In the genomic region with DNA sequence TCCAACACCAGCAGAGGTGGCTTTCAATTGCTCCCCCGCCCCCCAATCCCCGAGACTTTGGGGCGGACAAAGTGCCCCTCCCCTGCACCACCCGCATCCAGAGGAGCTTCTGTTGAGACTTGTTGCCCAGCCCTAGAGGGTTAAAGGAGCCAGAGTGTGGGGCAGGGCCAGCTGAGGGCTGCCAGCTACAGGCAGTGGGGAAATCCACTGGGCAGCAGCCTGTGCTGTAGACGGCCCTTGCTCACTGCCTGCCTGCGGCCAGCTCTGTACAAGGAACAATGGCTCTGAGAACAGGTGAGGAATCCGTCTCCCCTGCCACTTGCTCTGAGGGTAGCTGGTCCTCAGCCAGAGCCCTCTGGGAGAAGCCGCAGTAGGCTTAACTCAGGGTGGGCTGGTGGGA, we compare ENCODE assay signal across 17 mouse cellular contexts. TPM values are rescaled to one million over a fixed set of nuclear protein-coding genes. Genes with fewer than 3 reads are reported as not detected.
DNase-seq lines count a peak whose midpoint lies in the region; ATAC-seq and TF ChIP-seq lines count a peak whose summit lies in the region.
"Had no signal": no experiment of that assay in that cellular context is flagged by ENCODE, and none has a peak within 500 bp of the region (broad histone marks: within the 10 kb centered on the region; RNA-seq: fewer than 3 reads in every experiment).

No protein-coding gene starts in this region.

- H3K4me3 ChIP-seq in forebrain, embryonic 13.5 days = no peak overlapping the region
- no peak overlapping the region for H3K4me3 ChIP-seq in forebrain, embryonic 10.5 days
- no peak overlapping the region for H3K4me3 ChIP-seq in lung, embryonic 14.5 days (ENCODE audit: low read depth, low read length)
- H3K4me3 ChIP-seq in intestine, embryonic 16.5 days (ENCODE audit: low read length) = peak overlapping the region; percentile 13; the same call in 1 of the 2 replicates
- no peak overlapping the region for H3K4me3 ChIP-seq in stomach, embryonic 15.5 days (replicated peaks)
- H3K4me3 ChIP-seq: embryonic facial prominence, embryonic 13.5 days; hindbrain, embryonic 13.5 days; limb, embryonic 12.5 days; neural tube, embryonic 12.5 days had no signal

- ATAC-seq in forebrain, embryonic 13.5 days = no peak
- 0 out of 2 replicates have a peak, but pooled peaks have one; percentile 19 for ATAC-seq in lung, embryonic 14.5 days (ENCODE audit: insufficient read depth)
- 0 out of 2 replicates have a peak, but pooled peaks have one; percentile 15 for ATAC-seq in intestine, embryonic 16.5 days
- ATAC-seq in stomach, embryonic 15.5 days (ENCODE audit: insufficient read depth, low FRiP score, low read depth) = 0 out of 2 replicates have a peak, but pooled peaks have one; percentile 4
- no peak for ATAC-seq in frontal cortex, adult (ENCODE audit: low TSS enrichment)
- ATAC-seq: forebrain, postnatal 0 days had no signal

- H3K9me3 ChIP-seq in forebrain, embryonic 13.5 days (replicated peaks) = no peaks in the 10 kb centered on the region
- no peaks in the 10 kb centered on the region for H3K9me3 ChIP-seq in forebrain, embryonic 10.5 days
- no peaks in the 10 kb centered on the region for H3K9me3 ChIP-seq in lung, embryonic 14.5 days (ENCODE audit: low read depth, low read length)
- H3K9me3 ChIP-seq in intestine, embryonic 16.5 days (ENCODE audit: control insufficient read depth, low read length) = no peaks in the 10 kb centered on the region
- no peaks in the 10 kb centered on the region for H3K9me3 ChIP-seq in stomach, embryonic 15.5 days
- H3K9me3 ChIP-seq: embryonic facial prominence, embryonic 13.5 days; hindbrain, embryonic 13.5 days; limb, embryonic 12.5 days; neural tube, embryonic 12.5 days had no signal

- intact Hi-C loops in left cerebral cortex, postnatal 14 days (cut with DNase I) = no loop called here

- H3K36me3 ChIP-seq in forebrain, embryonic 13.5 days (ENCODE audit: poor library complexity, severe bottlenecking) = peaks cover 15% of the 10 kb centered on the region
- peaks cover 18% of the 10 kb centered on the region for H3K36me3 ChIP-seq in forebrain, embryonic 10.5 days (replicated peaks)
- H3K36me3 ChIP-seq in lung, embryonic 14.5 days (ENCODE audit: insufficient read depth) = peaks cover 15% of the 10 kb centered on the region; the same call in 1 of the 2 replicates
- 0 out of 2 replicates have a peak, but pooled peaks cover 4% of the 10 kb centered on the region for H3K36me3 ChIP-seq in intestine, embryonic 16.5 days (ENCODE audit: control insufficient read depth, insufficient read depth, low read length)
- 0 out of 2 replicates have a peak, but pooled peaks cover 2% of the 10 kb centered on the region for H3K36me3 ChIP-seq in stomach, embryonic 15.5 days

- no peaks in the 10 kb centered on the region for H3K27me3 ChIP-seq in forebrain, embryonic 13.5 days
- no peaks in the 10 kb centered on the region for H3K27me3 ChIP-seq in forebrain, embryonic 10.5 days (ENCODE audit: poor library complexity, severe bottlenecking)
- H3K27me3 ChIP-seq in lung, embryonic 14.5 days (ENCODE audit: insufficient read depth, low read length) = no peaks in the 10 kb centered on the region
- no peaks in the 10 kb centered on the region for H3K27me3 ChIP-seq in intestine, embryonic 16.5 days (replicated peaks; ENCODE audit: control insufficient read depth, insufficient read depth, low read length)
- no peaks in the 10 kb centered on the region for H3K27me3 ChIP-seq in stomach, embryonic 15.5 days (replicated peaks)
- H3K27me3 ChIP-seq: embryonic facial prominence, embryonic 13.5 days; hindbrain, embryonic 13.5 days; limb, embryonic 12.5 days; neural tube, embryonic 12.5 days had no signal

- 75% methylated on average over 8 of the region's 8 CpGs for WGBS in forebrain, embryonic 13.5 days
- 75% methylated on average over 8 of the region's 8 CpGs for WGBS in forebrain, embryonic 10.5 days
- 65% methylated on average over 8 of the region's 8 CpGs for WGBS in lung, embryonic 14.5 days
- 63% methylated on average over 8 of the region's 8 CpGs for WGBS in intestine, embryonic 16.5 days
- WGBS in stomach, embryonic 15.5 days = 64% methylated on average over 8 of the region's 8 CpGs

- no peak for DNase-seq in forebrain, embryonic 10.5 days (ENCODE audit: extremely low spot score, low spot score)
- DNase-seq in lung, embryonic 14.5 days = no peak
- DNase-seq in lung, postnatal 25 days (ENCODE audit: low spot score) = no peak
- no peak for DNase-seq in left cerebral cortex, postnatal 14 days (ENCODE audit: low spot score in 2 of 2)
- DNase-seq: B cell, adult 2 months; cerebellum, adult 9-10 months; forebrain, postnatal 0 days; layer of hippocampus, adult 9-11 months had no signal

- 0 out of 2 replicates have a peak overlapping the region, but pooled peaks have one; percentile 23 for H3K9ac ChIP-seq in forebrain, embryonic 13.5 days
- no peak overlapping the region for H3K9ac ChIP-seq in lung, embryonic 14.5 days
- peak overlapping the region; percentile 64 for H3K9ac ChIP-seq in intestine, embryonic 16.5 days (ENCODE audit: low read depth, low read length)
- no peak overlapping the region for H3K9ac ChIP-seq in stomach, embryonic 15.5 days
- H3K9ac ChIP-seq: forebrain, postnatal 0 days; hindbrain, embryonic 13.5 days; neural tube, embryonic 12.5 days had no signal

- no peak overlapping the region for H3K27ac ChIP-seq in forebrain, embryonic 13.5 days
- H3K27ac ChIP-seq in forebrain, embryonic 10.5 days = no peak overlapping the region
- H3K27ac ChIP-seq in lung, embryonic 14.5 days (ENCODE audit: low read depth) = peak overlapping the region; percentile 54; the same call in 1 of the 2 replicates
- H3K27ac ChIP-seq in intestine, embryonic 16.5 days (ENCODE audit: low read length) = peak overlapping the region; percentile 74; the same call in 1 of the 2 replicates
- H3K27ac ChIP-seq in stomach, embryonic 15.5 days = 0 out of 2 replicates have a peak overlapping the region, but pooled peaks have one; percentile 22
- H3K27ac ChIP-seq: embryonic facial prominence, embryonic 13.5 days; hindbrain, embryonic 13.5 days; limb, embryonic 12.5 days; neural tube, embryonic 12.5 days had no signal

- no peak for TF ChIP-seq CTCF in lung, embryonic 14.5 days (IDR thresholded peaks at IDR 0.05; ENCODE audit: low read depth)

- H3K4me1 ChIP-seq in forebrain, embryonic 13.5 days = no peaks in the 10 kb centered on the region
- H3K4me1 ChIP-seq in forebrain, embryonic 10.5 days = peaks cover 22% of the 10 kb centered on the region
- no peaks in the 10 kb centered on the region for H3K4me1 ChIP-seq in lung, embryonic 14.5 days (ENCODE audit: insufficient read depth)
- H3K4me1 ChIP-seq in intestine, embryonic 16.5 days (ENCODE audit: control insufficient read depth, insufficient read depth, low read length) = peaks cover 10% of the 10 kb centered on the region
- no peaks in the 10 kb centered on the region for H3K4me1 ChIP-seq in stomach, embryonic 15.5 days
- H3K4me1 ChIP-seq: embryonic facial prominence, embryonic 13.5 days; hindbrain, embryonic 13.5 days; neural tube, embryonic 12.5 days had no signal

- no peak overlapping the region for H3K4me2 ChIP-seq in forebrain, embryonic 13.5 days
- H3K4me2 ChIP-seq in lung, embryonic 14.5 days = no peak overlapping the region
- no peak overlapping the region; the same call in 1 of the 2 replicates for H3K4me2 ChIP-seq in intestine, embryonic 16.5 days (ENCODE audit: low read depth, low read length)
- peak overlapping the region; percentile 35; the same call in 1 of the 2 replicates for H3K4me2 ChIP-seq in stomach, embryonic 15.5 days
- H3K4me2 ChIP-seq: embryonic facial prominence, embryonic 13.5 days; hindbrain, embryonic 13.5 days; limb, embryonic 12.5 days; midbrain, embryonic 11.5 days; neural tube, embryonic 12.5 days had no signal

RNA-seq across cellular contexts. Expression of a gene that starts 7.6 kb away (rescaled TPM):
- polyA plus RNA-seq in forebrain, embryonic 13.5 days (2015; fragmentation: Nextera tagmentation; extraction: Ambion mirVana) = 68.5 and 76.9 TPM in 2 replicates
- 81.3 and 82.5 TPM in 2 replicates for polyA plus RNA-seq in forebrain, embryonic 10.5 days (2016; fragmentation: Nextera tagmentation; extraction: Ambion mirVana)
- polyA plus RNA-seq in lung, embryonic 14.5 days (2014; fragmentation: Nextera tagmentation; extraction: Ambion mirVana) = 53.0 and 56.5 TPM in 2 replicates
- 58.9 and 61.3 TPM in 2 replicates for polyA plus RNA-seq in intestine, embryonic 16.5 days (2015; fragmentation: Nextera tagmentation; extraction: Ambion mirVana)
- 49.0 and 49.6 TPM in 2 replicates for polyA plus RNA-seq in stomach, embryonic 15.5 days (2015; fragmentation: Nextera tagmentation; extraction: Ambion mirVana)
- total RNA-seq in left cerebral cortex, postnatal 14 days (2021) = 10 to 100 TPM; 35.7 to 37.4 TPM

RNA-seq across cellular contexts. Expression of a gene that starts 7.9 kb away (rescaled TPM):
- 64.3 and 67.4 TPM in 2 replicates for polyA plus RNA-seq in forebrain, embryonic 13.5 days (2015; fragmentation: Nextera tagmentation; extraction: Ambion mirVana)
- polyA plus RNA-seq in forebrain, embryonic 10.5 days (2016; fragmentation: Nextera tagmentation; extraction: Ambion mirVana) = 42.8 and 45.3 TPM in 2 replicates
- 34.8 and 37.2 TPM in 2 replicates for polyA plus RNA-seq in lung, embryonic 14.5 days (2014; fragmentation: Nextera tagmentation; extraction: Ambion mirVana)
- polyA plus RNA-seq in intestine, embryonic 16.5 days (2015; fragmentation: Nextera tagmentation; extraction: Ambion mirVana) = 33.9 and 34.4 TPM in 2 replicates
- 32.1 and 32.5 TPM in 2 replicates for polyA plus RNA-seq in stomach, embryonic 15.5 days (2015; fragmentation: Nextera tagmentation; extraction: Ambion mirVana)
- total RNA-seq in left cerebral cortex, postnatal 14 days (2021) = 10 to 100 TPM; 53.5 to 55.5 TPM

RNA-seq across cellular contexts. Expression of a gene that starts 12.7 kb away (rescaled TPM):
- 0.17 and 0.25 TPM in 2 replicates for polyA plus RNA-seq in forebrain, embryonic 13.5 days (2015; fragmentation: Nextera tagmentation; extraction: Ambion mirVana)
- 0.17 and 0.36 TPM in 2 replicates for polyA plus RNA-seq in forebrain, embryonic 10.5 days (2016; fragmentation: Nextera tagmentation; extraction: Ambion mirVana)
- 0.93 and 1.1 TPM in 2 replicates for polyA plus RNA-seq in lung, embryonic 14.5 days (2014; fragmentation: Nextera tagmentation; extraction: Ambion mirVana)
- polyA plus RNA-seq in intestine, embryonic 16.5 days (2015; fragmentation: Nextera tagmentation; extraction: Ambion mirVana) = 6.2 and 7.4 TPM in 2 replicates
- polyA plus RNA-seq in stomach, embryonic 15.5 days (2015; fragmentation: Nextera tagmentation; extraction: Ambion mirVana) = 3.9 and 4.0 TPM in 2 replicates
- not detected for total RNA-seq in left cerebral cortex, postnatal 14 days (2021)

RNA-seq across cellular contexts. Expression of a gene that starts 16.4 kb away (rescaled TPM):
- 31.3 and 36.5 TPM in 2 replicates for polyA plus RNA-seq in forebrain, embryonic 13.5 days (2015; fragmentation: Nextera tagmentation; extraction: Ambion mirVana)
- 30.3 and 30.4 TPM in 2 replicates for polyA plus RNA-seq in forebrain, embryonic 10.5 days (2016; fragmentation: Nextera tagmentation; extraction: Ambion mirVana)
- polyA plus RNA-seq in lung, embryonic 14.5 days (2014; fragmentation: Nextera tagmentation; extraction: Ambion mirVana) = 21.2 and 23.3 TPM in 2 replicates
- 28.3 and 33.0 TPM in 2 replicates for polyA plus RNA-seq in intestine, embryonic 16.5 days (2015; fragmentation: Nextera tagmentation; extraction: Ambion mirVana)
- 26.3 and 29.3 TPM in 2 replicates for polyA plus RNA-seq in stomach, embryonic 15.5 days (2015; fragmentation: Nextera tagmentation; extraction: Ambion mirVana)
- 10 to 100 TPM; 58.1 to 61.6 TPM for total RNA-seq in left cerebral cortex, postnatal 14 days (2021)

RNA-seq across cellular contexts. Expression of a gene that starts 16.4 kb away (rescaled TPM):
- polyA plus RNA-seq in forebrain, embryonic 13.5 days (2015; fragmentation: Nextera tagmentation; extraction: Ambion mirVana) = 81.4 and 85.4 TPM in 2 replicates
- 100 and 103 TPM in 2 replicates for polyA plus RNA-seq in forebrain, embryonic 10.5 days (2016; fragmentation: Nextera tagmentation; extraction: Ambion mirVana)
- polyA plus RNA-seq in lung, embryonic 14.5 days (2014; fragmentation: Nextera tagmentation; extraction: Ambion mirVana) = 92.1 and 93.7 TPM in 2 replicates
- polyA plus RNA-seq in intestine, embryonic 16.5 days (2015; fragmentation: Nextera tagmentation; extraction: Ambion mirVana) = 121 and 129 TPM in 2 replicates
- polyA plus RNA-seq in stomach, embryonic 15.5 days (2015; fragmentation: Nextera tagmentation; extraction: Ambion mirVana) = 102 and 112 TPM in 2 replicates
- total RNA-seq in left cerebral cortex, postnatal 14 days (2021) = 10 to 100 TPM; 67.5 to 73.1 TPM

Comparison
In these comparisons a context has a peak if more than half of its experiments do, and no peak if none do; other contexts are left out.
1. ATAC-seq: peak in lung, embryonic 14.5 days (single experiment), intestine, embryonic 16.5 days (single experiment) and stomach, embryonic 15.5 days (single experiment); none in forebrain, embryonic 13.5 days (single experiment) and frontal cortex, adult (single experiment).
2. H3K27ac ChIP-seq: peak in lung, embryonic 14.5 days (single experiment), intestine, embryonic 16.5 days (single experiment) and stomach, embryonic 15.5 days (single experiment); none in forebrain, embryonic 13.5 days (single experiment) and forebrain, embryonic 10.5 days (single experiment).
3. H3K9ac ChIP-seq: peak in forebrain, embryonic 13.5 days (single experiment) and intestine, embryonic 16.5 days (single experiment); none in lung, embryonic 14.5 days (single experiment) and stomach, embryonic 15.5 days (single experiment).